Mouse (Mus musculus) gastrocnemius, postnatal 10 days (tissue): ENCODE results near the gene Atp1b2. TPM values are rescaled to one million over a fixed set of nuclear protein-coding genes. Genes with fewer than 3 reads are reported as not detected.

Experiments used
- DNase-seq: peaks from one replicate; pipeline ENCODE4 v3.0.0; 2021; ENCODE audit warnings: mixed read lengths
- total RNA-seq, 2 experiments: library from RNA; stranded (reverse); gene quantifications; 2 replicates each; pipeline ENCODE4 v1.2.3; 2021

Atp1b2 gene
- total RNA-seq, 2 experiments from 2014 or later = 351 to 394 TPM

- DNase-seq = no peak
Measured at GRCm38 (mm10) chr11:69608525-69608924, 2.8 kb upstream of the Atp1b2 start.

- no peak for DNase-seq
Measured at GRCm38 (mm10) chr11:69606832-69607231, 1.1 kb upstream of the Atp1b2 start.

GRCm38 (mm10) chr11:69606491-69606795 is 701 bp upstream of the Atp1b2 start:
- no peak for DNase-seq

- peak; percentile 48 for DNase-seq
Measured at GRCm38 (mm10) chr11:69604795-69605664, 712 bp downstream of the Atp1b2 start.

GRCm38 (mm10) chr11:69604347-69604746 is 1.4 kb downstream of the Atp1b2 start:
- no peak for DNase-seq

- DNase-seq = no peak
Measured at GRCm38 (mm10) chr11:69603516-69603915, 2.2 kb downstream of the Atp1b2 start.

- no peak for DNase-seq
Measured at GRCm38 (mm10) chr11:69601768-69602167, 4.0 kb downstream of the Atp1b2 start.

- DNase-seq = peak; percentile 58
Measured at GRCm38 (mm10) chr11:69600098-69600497, 5.6 kb downstream of the Atp1b2 start.

- no peak for DNase-seq
Measured at GRCm38 (mm10) chr11:69599436-69599835, 6.3 kb downstream of the Atp1b2 start.

GRCm38 (mm10) chr11:69594853-69595252 is 10.9 kb downstream of the Atp1b2 start:
- no peak for DNase-seq

GRCm38 (mm10) chr11:69592799-69593198 is 12.9 kb downstream of the Atp1b2 start:
- no peak for DNase-seq

- peak; percentile 54 for DNase-seq
Measured at GRCm38 (mm10) chr11:69591899-69592637, 13.7 kb downstream of the Atp1b2 start.

GRCm38 (mm10) chr11:69591424-69591823 is 14.3 kb downstream of the Atp1b2 start:
- DNase-seq = no peak

- no peak for DNase-seq
Measured at GRCm38 (mm10) chr11:69590622-69591021, 15.1 kb downstream of the Atp1b2 start.

GRCm38 (mm10) chr11:69589207-69589834 is 16.4 kb downstream of the Atp1b2 start:
- DNase-seq = no peak

GRCm38 (mm10) chr11:69585718-69586325 is 19.9 kb downstream of the Atp1b2 start:
- DNase-seq = no peak

GRCm38 (mm10) chr11:69584937-69585336 is 20.8 kb downstream of the Atp1b2 start:
- no peak for DNase-seq

- DNase-seq = no peak
Measured at GRCm38 (mm10) chr11:69584008-69584407, 21.7 kb downstream of the Atp1b2 start.

GRCm38 (mm10) chr11:69582230-69582805 is 23.4 kb downstream of the Atp1b2 start:
- no peak for DNase-seq

- no peak for DNase-seq
Measured at GRCm38 (mm10) chr11:69581814-69582213, 23.9 kb downstream of the Atp1b2 start.

- peak; percentile 88 for DNase-seq
Measured at GRCm38 (mm10) chr11:69581147-69581688, 24.5 kb downstream of the Atp1b2 start.

- peak; percentile 25 for DNase-seq
Measured at GRCm38 (mm10) chr11:69580572-69581146, 25.1 kb downstream of the Atp1b2 start.
